Mouse (Mus musculus): ENCODE measurements around the gene Zpbp. TPM values are rescaled to one million over a fixed set of nuclear protein-coding genes. Genes with fewer than 3 reads are reported as not detected.

Zpbp gene
- polyA plus RNA-seq (2014; fragmentation: Illumina TruSeq; extraction: RNeasy Lipid Tissue Mini Kit (QIAGEN cat#74804); ENCODE audit: insufficient read depth, low read depth, low replicate concordance), result 0.12 TPM

DNA sequence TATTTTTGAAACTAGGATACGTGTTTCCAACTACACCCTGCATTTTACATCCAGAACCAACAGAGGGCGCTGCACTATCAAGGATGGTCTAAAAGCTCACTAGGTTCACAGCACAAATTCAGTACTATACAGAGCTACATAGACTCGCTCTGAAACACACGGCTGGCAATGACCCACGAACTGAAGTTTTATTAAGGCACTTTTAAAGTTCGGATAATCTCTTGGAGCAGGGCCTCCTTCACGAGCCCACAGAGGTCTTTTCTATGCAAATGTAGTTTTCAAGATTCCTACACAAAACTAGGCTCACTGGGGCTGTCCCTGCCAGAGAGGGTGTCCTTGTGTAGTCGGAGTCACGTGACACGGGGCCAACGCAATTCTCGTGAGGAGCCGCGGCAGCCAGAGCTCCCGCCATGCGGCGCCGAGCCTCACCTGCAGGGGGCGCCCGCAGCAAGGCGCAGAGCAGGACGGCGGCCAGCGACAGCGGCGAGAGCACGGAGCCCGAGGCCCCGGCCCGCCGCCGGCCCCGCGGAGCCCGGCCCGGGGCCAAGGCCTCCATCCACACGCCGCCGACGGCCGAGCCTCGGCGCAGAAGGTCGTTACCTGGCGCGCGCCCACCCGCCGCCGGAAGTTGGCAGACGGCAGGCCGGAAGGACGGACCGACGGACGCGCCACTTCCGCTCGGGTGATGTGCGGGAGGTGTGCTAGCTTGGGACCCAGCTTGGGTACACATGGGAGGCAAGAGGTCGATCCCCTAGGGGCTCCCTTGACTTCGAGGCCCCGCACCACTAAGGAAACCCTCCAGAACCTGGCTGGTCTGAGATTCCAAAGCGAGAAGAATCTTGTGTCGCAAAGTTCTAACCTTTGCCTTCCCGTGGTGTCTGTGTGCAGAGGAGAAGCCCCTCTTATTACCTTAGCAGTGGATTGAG is at the start of gene Zpbp, which contains the start of gene Spata48:
TSS of gene Zpbp (minus strand) at position 774 of the 926 bp plus-strand sequence.
TSS of gene Spata48 (plus strand) at position 460 of the 926 bp plus-strand sequence.

Other genes starting within 250 kb of the Zpbp start
- gene Spata48, start 314 bp downstream of the Zpbp start, polyA plus RNA-seq (2014; fragmentation: Illumina TruSeq; extraction: RNeasy Lipid Tissue Mini Kit (QIAGEN cat#74804); ENCODE audit: insufficient read depth, low read depth, low replicate concordance), result not detected
- gene 4930512M02Rik, start 165.4 kb upstream of the Zpbp start, polyA plus RNA-seq (2014; fragmentation: Illumina TruSeq; extraction: RNeasy Lipid Tissue Mini Kit (QIAGEN cat#74804); ENCODE audit: insufficient read depth, low read depth, low replicate concordance), result not detected
- gene Ikzf1, start 222.6 kb upstream of the Zpbp start, polyA plus RNA-seq (2014; fragmentation: Illumina TruSeq; extraction: RNeasy Lipid Tissue Mini Kit (QIAGEN cat#74804); ENCODE audit: insufficient read depth, low read depth, low replicate concordance), result 7.5 TPM

Data from lung, adult 10 weeks (tissue).